Mouse (Mus musculus) cortical plate, adult 2 months (tissue): ENCODE results near the gene Romo1.

ENCODE experiments used
- CTCF ChIP-seq: fragments of 200-500 bp; IDR thresholded peaks from 2 replicates; pipeline ENCODE4 v1.5.1; 2011; ENCODE audit warnings: mild to moderate bottlenecking, control low read depth, low read length; ENCODE audit not compliant: insufficient read depth; ENCODE audit errors: extremely low read depth
- POLR2A ChIP-seq: fragments of 200-500 bp; IDR thresholded peaks from 2 replicates; pipeline ENCODE4 v1.6.1; 2011; ENCODE audit warnings: mild to moderate bottlenecking, low read length, control low read depth; ENCODE audit not compliant: insufficient read depth; ENCODE audit errors: extremely low read depth

DNA sequence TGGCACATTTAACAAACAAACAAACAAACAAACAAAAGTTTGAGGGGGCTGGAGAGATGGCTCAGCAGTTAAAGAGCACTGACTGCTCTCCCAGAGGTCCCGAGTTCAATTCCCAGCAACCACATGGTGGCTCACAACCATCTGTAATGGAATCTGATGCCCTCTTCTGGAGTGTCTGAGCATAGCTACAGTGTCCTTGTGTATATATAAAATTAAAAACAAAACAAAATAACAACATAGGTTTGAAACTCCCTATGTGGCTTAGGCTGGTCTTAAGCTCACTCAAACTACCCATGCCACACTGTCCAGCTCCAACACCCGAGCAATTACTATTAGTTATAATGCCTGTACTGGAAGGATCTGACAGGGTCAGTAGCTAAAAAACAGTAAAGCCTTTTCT is 1.0 kb upstream of the Romo1 start:
- no peak for TF ChIP-seq POLR2A
- TF ChIP-seq CTCF: no peak
